Mouse (Mus musculus) B cell, adult 2 months (primary cell): ENCODE results near the gene Hcar2.

Experiments used
- DNase-seq, 2 experiments: peaks; one replicate each; pipeline ENCODE4 v3.0.0; 2022

The Hcar2 gene

GRCm38 (mm10) chr5:123865365-123865764 is at the start of gene Hcar2:
Gene Hcar2, minus strand, starts transcription at chr5:123865499.
- no peak for DNase-seq

GRCm38 (mm10) chr5:123914852-123915251 is 49.6 kb upstream of the Hcar2 start:
- DNase-seq, result peak in 1 of 2 experiments; percentile 21

DNA sequence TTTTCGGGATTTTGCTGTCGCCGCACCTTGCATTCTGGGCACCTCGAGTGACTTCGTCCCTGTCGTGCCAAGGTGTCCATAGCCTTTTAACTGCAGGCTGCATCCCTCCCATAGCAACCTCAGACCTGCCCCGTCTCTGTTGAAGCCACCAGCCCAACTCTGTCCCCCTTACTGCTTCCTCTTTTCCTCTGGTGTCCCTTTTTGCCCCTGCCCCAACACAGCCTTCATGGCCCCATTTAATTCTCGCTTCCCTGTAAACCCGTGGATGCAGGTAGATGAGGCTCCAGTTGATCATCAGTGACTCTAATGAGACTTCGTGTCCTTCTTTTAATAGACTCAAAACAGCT is 42.3 kb upstream of the Hcar2 start:
- no peak for DNase-seq

- peak; percentile 100 for DNase-seq
Measured at GRCm38 (mm10) chr5:123906976-123907630, 41.8 kb upstream of the Hcar2 start, which contains the start of gene Denr. Gene Denr, plus strand, starts transcription at chr5:123907175.

DNA sequence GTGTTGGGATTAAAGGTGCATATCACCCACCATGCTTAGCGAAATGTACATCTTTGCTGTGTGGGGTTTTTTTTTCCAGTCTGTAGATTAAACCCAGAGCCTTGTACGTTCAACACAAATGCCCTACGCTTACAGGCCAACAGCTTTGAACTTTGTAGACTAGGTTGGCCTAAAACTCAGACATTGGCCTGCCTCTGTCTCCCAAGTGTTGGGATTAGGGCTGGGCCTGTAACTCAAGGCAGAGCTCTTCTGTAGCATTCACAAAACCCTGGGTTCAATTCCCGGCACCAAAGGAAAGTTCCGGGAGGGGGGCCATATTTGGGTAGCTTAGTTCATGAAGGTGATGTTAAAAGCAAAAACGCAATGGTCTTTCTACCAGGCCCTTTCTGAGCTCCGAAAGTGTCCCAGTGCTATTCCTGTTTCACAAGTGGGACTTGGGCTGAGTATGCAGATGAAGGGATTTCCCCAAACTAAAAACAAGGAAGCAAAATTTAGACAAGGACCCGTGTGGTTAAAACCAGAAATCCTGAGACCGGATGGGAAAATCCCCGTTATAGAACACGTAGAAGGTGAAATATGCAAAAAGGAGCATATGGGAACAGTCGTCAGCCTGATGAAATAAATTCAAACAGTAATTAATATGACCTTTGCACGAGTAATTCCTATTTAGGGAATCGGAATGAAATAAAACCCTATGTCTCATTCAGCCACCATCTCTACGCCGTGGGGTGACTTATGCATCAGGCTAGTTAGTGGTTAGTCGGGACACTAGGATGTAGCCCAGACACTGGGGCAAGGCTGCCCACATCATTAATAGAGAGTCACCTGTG is 41.1 kb upstream of the Hcar2 start:
- no peak for DNase-seq

GRCm38 (mm10) chr5:123904059-123904672 is 38.9 kb upstream of the Hcar2 start:
- no peak for DNase-seq

DNA sequence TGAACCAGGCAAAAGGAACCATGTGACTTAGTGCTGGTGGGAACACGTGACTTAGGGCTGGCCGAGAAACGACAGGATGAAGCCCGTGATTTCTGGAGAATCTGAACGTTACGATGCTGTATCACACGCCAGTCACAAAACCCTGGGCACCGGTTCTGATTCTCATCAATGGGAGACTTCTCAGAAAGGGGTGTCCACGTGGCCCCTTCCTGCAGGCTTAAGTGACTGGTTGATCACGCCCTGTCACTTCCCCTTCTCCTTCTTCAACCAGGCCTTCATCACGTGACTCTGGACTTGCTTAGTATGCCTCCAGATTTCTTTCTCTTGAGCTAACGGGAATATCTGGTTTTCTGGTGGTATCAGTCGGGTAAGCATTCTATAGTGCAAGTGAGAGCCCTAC is 32.1 kb upstream of the Hcar2 start:
- DNase-seq, result peak; percentile 16 to 19

GRCm38 (mm10) chr5:123896395-123896794 is 31.1 kb upstream of the Hcar2 start:
- DNase-seq, result no peak

DNA sequence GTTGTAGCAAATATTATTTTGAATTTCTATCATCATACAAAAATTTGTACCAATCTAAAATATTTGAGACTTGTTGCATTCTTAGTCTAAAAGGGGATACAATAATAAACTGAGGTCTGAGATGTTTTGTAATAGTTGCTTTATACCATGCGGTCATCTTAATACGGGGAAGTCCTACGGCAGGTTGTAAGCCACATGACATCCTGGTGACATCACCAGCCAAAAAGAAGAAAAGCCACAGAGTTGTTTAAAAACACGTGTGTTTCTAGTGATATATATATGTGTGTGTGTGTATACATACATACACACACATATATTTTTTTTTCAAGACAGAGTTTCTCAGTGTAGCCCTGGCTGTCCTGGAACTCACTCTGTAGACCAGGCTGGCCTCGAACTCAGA is 28.2 kb upstream of the Hcar2 start:
- no peak for DNase-seq

GRCm38 (mm10) chr5:123891669-123892068 is 26.4 kb upstream of the Hcar2 start:
- DNase-seq, result peak; percentile 77 to 80

GRCm38 (mm10) chr5:123890987-123891386 is 25.7 kb upstream of the Hcar2 start:
- DNase-seq, result no peak

- DNase-seq, result no peak
Measured at GRCm38 (mm10) chr5:123890312-123890711, 25.0 kb upstream of the Hcar2 start.

GRCm38 (mm10) chr5:123886365-123886764 is 21.1 kb upstream of the Hcar2 start:
- no peak for DNase-seq

GRCm38 (mm10) chr5:123884332-123884731 is 19.0 kb upstream of the Hcar2 start:
- no peak for DNase-seq

DNA sequence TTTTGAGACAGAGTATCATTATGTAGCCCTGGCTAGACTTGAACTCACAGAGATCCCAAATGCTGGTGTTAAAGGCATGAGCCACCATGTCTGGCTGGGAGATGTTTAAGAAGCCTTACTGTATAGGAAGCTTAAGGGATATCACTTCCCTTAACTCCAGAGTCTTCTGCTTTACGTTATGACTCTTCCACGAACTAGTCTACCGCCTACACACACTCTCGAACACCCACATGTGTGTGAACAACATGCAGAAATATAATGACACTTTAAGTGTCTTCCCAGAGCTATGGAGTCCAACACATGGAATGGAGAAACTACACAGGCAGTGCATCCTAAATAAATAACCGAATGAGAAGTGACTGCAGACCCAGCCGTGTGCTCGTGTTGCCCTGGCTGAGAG is 18.6 kb upstream of the Hcar2 start:
- no peak for DNase-seq

DNA sequence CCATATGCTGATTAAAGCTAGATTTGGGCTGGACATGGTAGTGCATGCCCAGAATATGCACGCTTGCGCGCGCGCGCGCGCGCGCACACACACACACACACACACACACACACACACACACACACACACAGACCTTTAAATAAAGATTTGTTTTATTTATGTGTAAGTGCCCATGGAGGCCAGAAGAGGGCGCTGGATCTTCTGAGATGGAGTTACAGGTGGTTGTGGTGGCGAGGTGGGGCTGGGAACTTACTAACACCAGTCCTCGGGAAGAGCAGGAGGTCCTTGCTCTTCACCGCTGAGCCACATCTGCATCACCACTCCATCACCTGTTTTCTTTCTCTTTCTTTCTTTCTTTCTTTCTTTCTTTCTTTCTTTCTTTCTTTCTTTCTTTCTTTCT is 15.5 kb upstream of the Hcar2 start:
- no peak for DNase-seq

DNA sequence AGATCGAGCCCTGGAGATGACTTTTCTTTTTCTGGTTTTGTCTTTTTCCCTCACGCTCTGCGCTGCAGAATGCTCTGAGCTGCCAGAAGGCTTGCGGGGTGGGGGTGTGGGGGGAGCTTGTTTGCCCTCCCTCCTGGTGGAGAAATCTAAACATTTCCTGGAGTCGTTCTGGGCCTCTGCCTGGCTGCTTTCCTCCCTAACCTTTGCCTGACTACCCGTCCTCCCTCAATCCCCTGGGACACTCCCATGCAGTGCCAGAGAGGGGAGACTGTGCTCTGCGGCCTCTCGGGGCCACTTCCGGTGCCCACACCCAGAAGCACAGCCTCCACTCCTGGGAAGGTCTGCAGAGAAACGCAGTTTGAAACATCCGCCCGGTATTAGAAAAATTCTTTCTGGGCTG is 14.6 kb upstream of the Hcar2 start, which contains the start of gene Hcar1:
TSS of gene Hcar1 (minus strand) at position 93 of the 400 bp plus-strand sequence.
- no peak for DNase-seq

DNA sequence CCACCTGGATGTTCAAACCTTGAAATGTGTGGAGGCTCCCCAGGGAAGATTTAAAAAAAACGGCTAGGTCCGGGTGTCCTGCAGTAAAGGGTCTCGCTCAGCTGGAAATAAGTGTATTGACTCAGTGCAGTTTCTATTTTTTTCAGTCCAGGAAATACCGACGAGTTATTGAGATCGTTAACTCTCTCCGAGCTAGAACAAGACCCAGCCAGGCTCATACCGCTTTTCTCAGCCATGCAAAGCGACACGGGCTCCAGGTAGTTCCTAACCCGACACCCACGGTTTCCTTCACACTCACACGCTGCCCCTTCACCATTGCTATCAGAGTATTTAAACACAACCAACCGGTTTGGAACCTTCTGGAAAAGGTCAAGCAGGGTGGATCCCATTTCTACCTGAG is 12.8 kb upstream of the Hcar2 start:
- DNase-seq, result no peak

GRCm38 (mm10) chr5:123874177-123874576 is 8.9 kb upstream of the Hcar2 start:
- no peak for DNase-seq

- DNase-seq, result no peak
Measured at GRCm38 (mm10) chr5:123869615-123870014, 4.3 kb upstream of the Hcar2 start.

- no peak for DNase-seq
Measured at GRCm38 (mm10) chr5:123866457-123866856, 1.2 kb upstream of the Hcar2 start.

DNA sequence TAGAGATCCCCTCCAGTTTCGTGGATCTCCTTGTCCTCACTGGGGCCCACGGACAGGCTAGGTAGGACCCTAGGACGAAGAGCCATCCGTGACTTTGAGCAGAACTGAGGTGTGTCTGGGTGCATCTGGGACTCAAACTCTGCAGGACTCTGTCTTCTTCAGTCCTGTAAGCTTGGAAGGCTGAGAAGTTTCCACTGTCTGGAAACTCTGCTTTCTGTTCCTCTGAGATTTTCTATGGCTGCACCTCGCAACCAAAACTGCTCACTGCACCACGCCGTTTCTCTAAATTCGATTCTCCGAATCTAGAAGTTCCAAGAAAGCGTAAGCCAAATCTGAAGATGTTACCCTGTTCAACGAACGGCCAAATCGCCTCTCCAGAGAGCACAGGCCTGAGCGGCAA is 1.4 kb downstream of the Hcar2 start:
- no peak for DNase-seq

- peak; percentile 7 to 17 for DNase-seq
Measured at GRCm38 (mm10) chr5:123862374-123863350, 2.6 kb downstream of the Hcar2 start.
